Mouse (Mus musculus): ENCODE data around the gene Xrcc1. TPM values are rescaled to one million over a fixed set of nuclear protein-coding genes. Genes with fewer than 3 reads are reported as not detected.
A peak's percentile ranks its signal among the peaks of the same experiment; 100 is the strongest.

The Xrcc1 gene
- polyA plus RNA-seq, 1 experiment from 2014 or later: 127 TPM

DNA sequence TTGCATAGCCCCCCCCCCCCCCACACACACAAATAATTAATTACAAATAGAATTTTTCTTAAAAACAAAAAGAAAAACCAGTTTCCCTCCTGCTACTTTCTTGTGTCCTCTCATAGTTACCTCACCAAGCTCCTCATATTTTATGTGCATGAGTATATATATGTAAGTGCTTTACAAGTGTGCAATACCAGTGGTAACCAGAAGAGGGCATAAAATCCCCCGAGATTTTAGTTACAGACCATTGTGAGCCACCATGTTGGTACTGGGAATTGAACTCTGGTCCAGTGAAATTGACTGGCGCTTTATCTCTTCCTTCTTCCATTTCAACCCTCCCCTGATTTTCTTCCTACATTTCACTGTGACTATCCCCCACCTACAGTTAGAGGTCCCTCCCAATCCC lies 1.6 kb upstream of the Xrcc1 start:
- Histone ChIP-seq H3K4me1 (peaks cover 13% of the 10 kb centered on the region), H3K4me2 (replicated peaks) (no peak overlapping the region), H3K9me3 (replicated peaks) (no peaks in the 10 kb centered on the region), H3K27ac (replicated peaks) (no peak overlapping the region), H3K36me3 (peaks cover 9% of the 10 kb centered on the region; the same call in 1 of the 2 replicates), H3K27me3 (no peaks in the 10 kb centered on the region), H3K9ac (no peak overlapping the region), H3K4me3 (replicated peaks) (no peak overlapping the region)
- 88% methylated on average over 2 of the region's 2 CpGs for WGBS
- ATAC-seq (ENCODE audit: insufficient number of reproducible peaks, low FRiP score, low TSS enrichment, low read depth): no peak

DNA sequence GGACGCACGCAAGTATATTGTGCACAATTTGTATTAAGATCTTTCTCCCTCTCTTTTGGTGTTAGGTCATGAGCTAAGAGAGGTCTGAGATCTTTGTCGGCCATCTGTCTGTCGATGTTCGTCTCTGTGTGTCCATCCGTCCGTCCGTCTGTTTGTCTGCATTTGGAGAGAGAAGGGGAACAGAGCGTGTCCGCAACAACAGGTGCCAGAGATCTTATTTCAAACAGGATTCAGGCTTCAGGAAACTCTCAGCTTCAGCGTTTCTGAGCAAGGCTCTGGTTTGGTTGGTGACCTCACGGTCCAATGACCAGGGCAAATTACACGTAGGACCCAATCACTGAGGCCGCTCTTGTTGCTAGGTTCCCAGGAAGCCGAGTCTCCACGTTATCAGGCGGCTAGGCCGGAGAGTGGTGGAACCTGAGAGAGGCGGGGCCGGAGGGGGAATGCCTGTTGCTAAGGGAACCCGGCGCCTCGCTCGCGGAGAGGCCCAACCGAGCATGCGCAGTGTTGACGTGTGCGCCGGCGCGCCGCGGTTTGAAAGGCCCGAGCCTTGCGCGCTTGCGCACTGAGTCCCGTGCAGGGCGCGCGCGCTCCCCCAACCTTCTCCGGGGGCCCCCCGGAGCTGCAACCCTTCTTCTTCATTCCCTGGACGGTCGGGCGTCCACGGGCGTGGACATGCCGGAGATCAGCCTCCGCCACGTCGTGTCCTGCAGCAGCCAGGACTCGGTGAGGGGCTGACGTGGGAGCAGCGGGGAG lies 723 bp downstream of the Xrcc1 start:
- Histone ChIP-seq H3K9me3 (replicated peaks) (no peaks in the 10 kb centered on the region), H3K4me2 (replicated peaks) (peak overlapping the region; percentile 75), H3K27me3 (no peaks in the 10 kb centered on the region), H3K9ac (peak overlapping the region; percentile 87), H3K27ac (replicated peaks) (peak overlapping the region; percentile 84), H3K4me3 (replicated peaks) (peak overlapping the region; percentile 82), H3K4me1 (peaks cover 13% of the 10 kb centered on the region), H3K36me3 (peaks cover 25% of the 10 kb centered on the region)
- ATAC-seq (ENCODE audit: insufficient number of reproducible peaks, low FRiP score, low TSS enrichment, low read depth): peak; percentile 97
- WGBS: under 1% methylated on average over 57 of the region's 57 CpGs

DNA sequence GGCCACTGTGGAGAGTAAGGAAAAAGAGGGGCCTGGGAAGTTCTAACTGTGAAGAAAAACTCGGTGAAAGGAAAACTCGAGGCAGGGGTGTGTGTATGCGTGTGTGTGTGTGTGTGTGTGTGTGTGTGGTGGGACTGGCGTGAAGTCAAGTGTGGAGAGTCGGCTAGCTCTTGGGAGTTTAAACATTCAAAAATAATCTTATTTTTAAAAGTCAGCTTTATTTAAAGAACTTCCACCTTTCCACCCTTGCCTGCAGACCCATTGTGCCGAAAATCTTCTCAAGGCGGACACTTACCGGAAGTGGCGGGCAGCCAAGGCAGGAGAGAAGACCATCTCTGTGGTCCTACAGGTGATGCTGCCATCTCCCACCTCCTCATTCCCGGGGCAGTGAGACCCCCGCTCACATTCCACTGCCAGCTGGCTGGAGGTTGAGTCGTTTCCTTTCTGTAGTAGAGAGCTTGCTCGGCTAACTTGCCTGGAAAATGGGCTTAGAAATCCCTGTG lies 1.5 kb downstream of the Xrcc1 start:
- peaks cover 13% of the 10 kb centered on the region for H3K4me1 ChIP-seq
- peak overlapping the region; percentile 84; the same call in 1 of the 2 replicates for H3K27ac ChIP-seq (replicated peaks)
- 20% methylated on average over 13 of the region's 13 CpGs for WGBS
- peak overlapping the region; percentile 82 for H3K4me3 ChIP-seq (replicated peaks)
- H3K36me3 ChIP-seq: peaks cover 32% of the 10 kb centered on the region
- H3K27me3 ChIP-seq: no peaks in the 10 kb centered on the region
- H3K9ac ChIP-seq: peak overlapping the region; percentile 87
- no peaks in the 10 kb centered on the region for H3K9me3 ChIP-seq (replicated peaks)
- peak overlapping the region; percentile 75 for H3K4me2 ChIP-seq (replicated peaks)
- ATAC-seq (ENCODE audit: insufficient number of reproducible peaks, low FRiP score, low TSS enrichment, low read depth): no peak; the same call in 1 of the 2 replicates

DNA sequence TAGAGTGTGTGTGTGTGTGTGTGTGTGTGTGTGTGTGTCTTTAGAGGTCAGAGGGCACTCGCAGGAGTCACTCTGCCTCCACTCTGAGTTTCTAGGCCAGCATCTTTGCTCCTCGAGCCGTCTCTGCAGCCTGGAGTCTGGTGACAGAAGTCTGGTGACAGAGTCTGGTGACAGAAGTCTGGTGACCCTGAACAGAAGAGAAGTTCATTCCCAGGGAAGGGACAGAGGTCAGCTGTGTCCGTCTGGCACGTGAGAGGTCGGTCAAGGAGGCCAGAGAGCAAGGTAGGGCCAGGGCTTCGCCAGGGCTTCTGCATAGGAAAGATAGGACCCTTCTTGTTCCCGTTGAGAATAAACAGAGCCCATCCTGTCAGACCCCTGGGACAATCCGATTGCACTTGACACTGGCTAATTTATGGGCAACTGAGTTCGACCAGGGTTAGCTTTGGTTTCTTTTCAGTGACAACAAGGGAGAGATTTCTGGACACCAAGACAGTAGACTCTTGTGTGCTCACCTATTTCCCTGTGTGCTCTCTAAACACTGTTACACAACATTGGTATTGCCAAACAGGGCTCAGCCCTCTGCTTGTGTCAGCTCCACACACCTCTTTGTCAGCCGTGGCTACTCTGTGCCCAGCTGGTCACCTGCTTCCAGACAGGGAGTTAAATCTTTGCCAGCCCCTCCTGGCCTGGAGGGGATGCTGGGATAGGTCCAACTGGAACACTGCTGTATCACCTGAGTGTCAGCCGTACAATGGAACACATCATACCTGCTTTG lies 6.1 kb downstream of the Xrcc1 start:
- Histone ChIP-seq H3K27ac (replicated peaks) (no peak overlapping the region), H3K4me2 (replicated peaks) (no peak overlapping the region), H3K27me3 (no peaks in the 10 kb centered on the region), H3K4me1 (peaks cover 9% of the 10 kb centered on the region), H3K9me3 (replicated peaks) (no peaks in the 10 kb centered on the region), H3K9ac (no peak overlapping the region), H3K36me3 (peaks cover 60% of the 10 kb centered on the region), H3K4me3 (replicated peaks) (no peak overlapping the region)
- 83% methylated on average over 12 of the region's 12 CpGs for WGBS
- no peak for ATAC-seq (ENCODE audit: insufficient number of reproducible peaks, low FRiP score, low TSS enrichment, low read depth)

DNA sequence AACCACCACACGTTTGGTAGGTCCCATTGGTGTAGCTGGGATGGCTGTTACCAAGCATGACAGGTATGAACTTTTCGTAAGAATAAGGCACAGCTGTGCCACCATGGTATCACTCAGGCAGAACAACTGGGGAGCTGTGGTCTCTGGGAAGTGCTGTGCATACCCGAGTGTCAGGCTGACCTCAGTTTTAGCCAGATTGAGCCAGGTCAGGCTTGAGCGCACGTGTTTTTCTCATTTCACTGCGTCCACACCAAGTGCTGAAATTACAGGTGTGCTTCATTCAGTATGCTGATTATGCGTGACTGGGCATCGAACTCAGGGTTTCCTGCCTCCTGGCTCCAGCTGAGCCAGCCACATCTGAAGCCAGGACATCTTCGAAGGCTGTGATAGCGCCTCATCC lies 9.7 kb downstream of the Xrcc1 start:
- WGBS: 88% methylated on average over 10 of the region's 10 CpGs
- H3K27me3 ChIP-seq: no peaks in the 10 kb centered on the region
- no peaks in the 10 kb centered on the region for H3K4me1 ChIP-seq
- ATAC-seq (ENCODE audit: insufficient number of reproducible peaks, low FRiP score, low TSS enrichment, low read depth): no peak
- no peak overlapping the region for H3K4me3 ChIP-seq (replicated peaks)
- peaks cover 59% of the 10 kb centered on the region for H3K36me3 ChIP-seq
- H3K4me2 ChIP-seq (replicated peaks): no peak overlapping the region
- no peaks in the 10 kb centered on the region for H3K9me3 ChIP-seq (replicated peaks)
- no peak overlapping the region for H3K9ac ChIP-seq
- H3K27ac ChIP-seq (replicated peaks): no peak overlapping the region

DNA sequence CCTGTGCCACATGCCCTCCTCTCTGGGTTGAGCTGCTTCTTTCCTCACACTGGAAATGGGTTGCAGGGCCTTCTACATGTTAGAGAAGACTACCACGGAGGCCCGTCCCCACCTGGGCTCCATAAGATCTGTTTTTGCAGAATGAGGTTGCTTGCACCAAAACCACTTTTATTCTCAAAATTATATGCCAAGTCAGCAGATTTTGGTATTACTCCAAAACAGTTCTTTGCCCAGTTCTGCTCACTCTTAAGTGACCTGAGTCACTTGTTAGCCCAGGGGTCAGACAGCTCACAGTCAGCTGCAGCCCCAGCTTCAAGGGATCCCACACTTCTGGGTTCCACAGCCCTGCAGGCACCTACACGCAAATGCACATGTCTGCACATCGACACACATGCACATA lies 15.4 kb downstream of the Xrcc1 start:
- Histone ChIP-seq H3K4me2 (replicated peaks) (no peak overlapping the region), H3K27ac (replicated peaks) (no peak overlapping the region), H3K4me1 (no peaks in the 10 kb centered on the region), H3K27me3 (no peaks in the 10 kb centered on the region), H3K36me3 (peaks cover 67% of the 10 kb centered on the region), H3K4me3 (replicated peaks) (no peak overlapping the region), H3K9ac (no peak overlapping the region), H3K9me3 (replicated peaks) (no peaks in the 10 kb centered on the region)
- no peak for ATAC-seq (ENCODE audit: insufficient number of reproducible peaks, low FRiP score, low TSS enrichment, low read depth)
- WGBS: 85% methylated on average over 4 of the region's 4 CpGs

DNA sequence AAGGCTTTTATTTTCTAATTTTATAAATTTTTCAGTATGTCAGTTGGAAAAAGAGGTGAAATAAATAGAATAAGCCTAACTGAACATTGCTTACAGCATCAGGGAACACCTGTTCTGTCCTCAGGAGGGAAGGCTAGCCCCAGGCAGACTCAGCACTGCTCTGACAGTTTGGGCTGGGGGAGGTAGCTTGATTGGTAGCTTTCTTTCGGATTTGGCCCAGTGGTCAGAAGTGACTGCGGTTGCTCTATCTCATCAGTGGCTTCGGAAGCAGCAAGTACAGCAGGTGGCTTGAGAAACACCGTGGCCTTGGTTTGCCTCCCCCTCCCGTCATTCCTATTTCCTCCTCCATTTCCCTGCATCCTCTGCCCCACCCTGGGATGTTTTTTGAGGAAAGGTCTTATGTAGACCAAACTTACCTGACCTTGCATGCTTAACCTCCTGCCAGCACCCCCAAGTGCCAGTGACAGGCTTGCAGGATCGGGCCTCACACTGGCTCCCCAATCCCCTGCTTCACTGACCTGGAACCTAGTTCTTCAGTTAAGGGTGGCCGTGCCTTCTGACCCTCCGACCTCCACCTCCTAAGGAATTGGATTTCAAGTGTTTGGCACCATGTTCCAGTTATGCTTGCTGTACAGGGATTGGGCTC lies 17.2 kb downstream of the Xrcc1 start:
- H3K9ac ChIP-seq: no peak overlapping the region
- H3K27ac ChIP-seq (replicated peaks): no peak overlapping the region
- 90% methylated on average over 8 of the region's 8 CpGs for WGBS
- H3K27me3 ChIP-seq: no peaks in the 10 kb centered on the region
- ATAC-seq (ENCODE audit: insufficient number of reproducible peaks, low FRiP score, low TSS enrichment, low read depth): no peak
- no peak overlapping the region for H3K4me3 ChIP-seq (replicated peaks)
- H3K9me3 ChIP-seq (replicated peaks): no peaks in the 10 kb centered on the region
- H3K4me2 ChIP-seq (replicated peaks): no peak overlapping the region
- peaks cover 82% of the 10 kb centered on the region for H3K36me3 ChIP-seq
- no peaks in the 10 kb centered on the region for H3K4me1 ChIP-seq

DNA sequence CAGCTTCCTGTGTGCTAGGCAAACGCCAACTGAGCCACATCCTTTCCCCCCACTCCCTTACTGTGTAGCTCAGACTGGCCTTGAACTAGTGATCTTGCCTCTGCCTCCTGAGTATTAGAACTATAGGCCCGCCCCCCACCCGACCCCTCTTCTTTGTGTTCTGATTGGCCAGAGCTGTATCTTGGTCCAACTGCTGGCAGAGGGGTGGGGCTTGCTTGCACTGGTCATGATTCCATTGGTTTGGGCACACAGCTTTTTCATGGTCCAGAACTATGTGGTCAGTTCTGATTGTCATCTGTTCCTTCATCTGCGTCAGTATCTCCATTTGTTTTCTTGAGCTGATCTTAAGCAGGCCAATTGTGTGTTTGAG lies 17.7 kb downstream of the Xrcc1 start:
- ATAC-seq (ENCODE audit: insufficient number of reproducible peaks, low FRiP score, low TSS enrichment, low read depth): no peak
- 88% methylated on average over 4 of the region's 4 CpGs for whole genome bisulfite sequencing
- Histone ChIP-seq H3K9me3 (replicated peaks) (no peaks in the 10 kb centered on the region), H3K27me3 (no peaks in the 10 kb centered on the region), H3K4me2 (replicated peaks) (no peak overlapping the region), H3K9ac (no peak overlapping the region), H3K4me1 (no peaks in the 10 kb centered on the region), H3K36me3 (peaks cover 85% of the 10 kb centered on the region), H3K27ac (replicated peaks) (no peak overlapping the region), H3K4me3 (replicated peaks) (no peak overlapping the region)

DNA sequence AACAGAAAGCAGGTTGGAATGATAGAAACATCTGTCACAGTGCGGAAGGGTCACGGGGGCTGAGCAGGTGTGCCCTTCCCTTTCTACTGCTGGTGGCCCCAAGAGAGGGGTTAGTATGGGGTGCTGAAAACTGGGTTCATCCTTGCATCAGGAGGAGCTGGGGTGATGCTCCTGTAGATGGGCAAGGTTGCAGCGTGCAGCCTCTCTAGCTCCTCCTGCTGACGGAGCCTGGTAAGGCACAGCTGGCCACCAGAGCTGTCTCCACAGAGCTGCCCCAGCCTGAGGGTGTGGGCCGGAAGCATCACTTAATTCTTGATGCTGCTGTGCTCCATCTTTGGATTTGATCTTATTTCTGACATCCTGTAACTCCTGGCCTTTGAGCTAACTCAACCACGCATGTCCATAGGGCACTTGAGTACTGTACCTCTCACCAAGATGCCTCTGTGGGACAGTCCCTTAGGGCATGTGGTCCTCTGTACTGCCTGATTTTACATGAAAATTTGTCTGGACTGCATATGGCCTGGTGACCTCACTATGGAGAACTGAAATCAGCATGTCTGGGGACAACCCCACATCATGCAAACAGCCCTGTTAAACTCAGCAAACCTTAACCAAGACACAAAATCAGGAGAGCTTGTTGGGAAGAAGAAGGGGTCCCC lies 18.6 kb downstream of the Xrcc1 start:
- Histone ChIP-seq H3K4me2 (replicated peaks) (no peak overlapping the region), H3K4me3 (replicated peaks) (no peak overlapping the region), H3K27ac (replicated peaks) (no peak overlapping the region), H3K36me3 (peaks cover 79% of the 10 kb centered on the region), H3K9me3 (replicated peaks) (no peaks in the 10 kb centered on the region), H3K27me3 (no peaks in the 10 kb centered on the region), H3K4me1 (no peaks in the 10 kb centered on the region), H3K9ac (no peak overlapping the region)
- no peak for ATAC-seq (ENCODE audit: insufficient number of reproducible peaks, low FRiP score, low TSS enrichment, low read depth)
- WGBS: 61% methylated on average over 6 of the region's 6 CpGs

DNA sequence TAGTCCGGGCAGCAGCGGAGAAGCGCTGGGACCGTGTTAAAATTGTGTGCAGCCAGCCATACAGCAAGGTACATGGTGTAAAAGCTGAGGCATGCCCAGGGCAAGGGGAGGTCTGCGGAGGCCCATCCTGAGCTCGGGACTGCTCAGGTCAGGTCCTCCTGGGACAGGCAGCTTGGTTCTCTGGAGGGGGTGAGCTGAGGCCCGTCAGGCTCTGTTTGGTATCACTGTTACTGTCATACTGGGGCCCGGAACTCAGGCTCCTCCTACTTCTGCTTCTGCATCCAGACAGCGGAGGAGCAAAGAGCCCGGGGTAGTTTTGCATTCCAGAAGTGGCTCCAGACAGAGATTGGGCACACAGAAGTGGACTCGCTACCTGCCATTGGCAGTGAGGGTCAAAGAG lies 19.5 kb downstream of the Xrcc1 start:
- H3K4me1 ChIP-seq: no peaks in the 10 kb centered on the region
- 88% methylated on average over 11 of the region's 11 CpGs for WGBS
- peaks cover 78% of the 10 kb centered on the region for H3K36me3 ChIP-seq
- no peak for ATAC-seq (ENCODE audit: insufficient number of reproducible peaks, low FRiP score, low TSS enrichment, low read depth)
- H3K27ac ChIP-seq (replicated peaks): no peak overlapping the region
- H3K4me2 ChIP-seq (replicated peaks): no peak overlapping the region
- H3K4me3 ChIP-seq (replicated peaks): no peak overlapping the region
- H3K27me3 ChIP-seq: no peaks in the 10 kb centered on the region
- H3K9ac ChIP-seq: no peak overlapping the region
- H3K9me3 ChIP-seq (replicated peaks): no peaks in the 10 kb centered on the region

DNA sequence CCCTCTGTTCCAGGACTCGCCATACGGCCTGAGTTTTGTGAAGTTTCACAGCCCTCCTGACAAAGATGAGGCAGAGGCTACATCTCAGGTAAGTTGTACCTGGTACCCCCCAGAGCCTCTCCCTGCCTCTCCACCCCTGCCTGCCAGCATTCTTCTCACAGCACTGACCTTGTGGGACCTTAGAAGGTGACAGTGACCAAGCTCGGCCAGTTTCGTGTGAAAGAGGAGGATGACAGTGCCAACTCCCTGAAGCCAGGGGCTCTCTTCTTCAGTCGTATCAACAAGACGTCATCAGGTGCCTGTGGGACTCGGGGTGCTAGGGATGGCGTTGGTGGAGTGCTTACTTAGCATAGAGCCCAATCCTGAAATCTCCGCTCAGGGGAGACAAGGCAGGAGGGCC lies 20.1 kb downstream of the Xrcc1 start:
- no peaks in the 10 kb centered on the region for H3K9me3 ChIP-seq (replicated peaks)
- no peak overlapping the region for H3K4me2 ChIP-seq (replicated peaks)
- H3K4me3 ChIP-seq (replicated peaks): no peak overlapping the region
- no peaks in the 10 kb centered on the region for H3K4me1 ChIP-seq
- no peak overlapping the region for H3K9ac ChIP-seq
- H3K36me3 ChIP-seq: peaks cover 78% of the 10 kb centered on the region
- no peak overlapping the region for H3K27ac ChIP-seq (replicated peaks)
- 94% methylated on average over 9 of the region's 9 CpGs for WGBS
- no peak for ATAC-seq (ENCODE audit: insufficient number of reproducible peaks, low FRiP score, low TSS enrichment, low read depth)
- no peaks in the 10 kb centered on the region for H3K27me3 ChIP-seq
